Mouse (Mus musculus) cerebellum, postnatal 14 days (tissue): ENCODE measurements around the gene Gm8165.
"Not testable (repeated sequence)": the region's sequence is repeated elsewhere in the genome, so short reads cannot be mapped to it uniquely, and the experiment has no call there.

Source experiments
- DNase-seq, 2 experiments: peaks; one replicate each; pipeline ENCODE4 v3.0.0; 2021; ENCODE audit warnings: mixed read lengths in 2 of 2

The Gm8165 gene

GRCm38 (mm10) chr14:43677099-43677498 is at the start of gene Gm8165:
Gm8165 (minus strand) TSS chr14:43677199.
- DNase-seq, result not testable (repeated sequence)

- DNase-seq, result not testable (repeated sequence)
Observed at GRCm38 (mm10) chr14:43697621-43698020, 20.6 kb upstream of the Gm8165 start, which contains the start of gene Gm7324. Gm7324 (plus strand) TSS chr14:43697828.
